Mouse (Mus musculus): Measurements from ENCODE around the gene Gm49711. TPM values are rescaled to one million over a fixed set of nuclear protein-coding genes. Genes with fewer than 3 reads are reported as not detected.

Gene Gm49711
- total RNA-seq, 2 experiments from 2014 or later = not detected

GRCm38 (mm10) chr16:92120899-92121531 lies 62.9 kb downstream of the Gm49711 start:
- DNase-seq = no peak

DNA sequence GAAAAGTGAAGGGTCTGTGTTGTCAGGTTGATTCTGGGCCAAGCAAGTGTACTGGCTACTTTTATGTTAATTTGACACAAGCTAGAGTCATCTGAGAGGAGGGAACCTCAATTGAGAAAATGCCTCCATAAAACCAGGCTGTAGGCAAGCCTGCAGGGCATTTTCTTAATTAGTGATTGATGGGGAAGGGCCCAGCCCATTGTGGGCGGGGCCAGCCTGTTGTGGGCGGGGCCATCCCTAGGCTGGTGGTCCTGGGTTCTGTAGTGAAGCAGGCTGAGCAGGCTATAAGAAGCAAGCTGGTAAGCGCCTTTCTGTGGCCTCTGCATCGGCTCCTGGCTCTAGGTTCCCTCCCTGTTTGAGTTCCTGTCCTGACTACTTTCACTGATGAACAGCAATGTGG lies 69.1 kb downstream of the Gm49711 start:
- no peak for DNase-seq

GRCm38 (mm10) chr16:92127666-92128065 lies 69.5 kb downstream of the Gm49711 start:
- DNase-seq = no peak

GRCm38 (mm10) chr16:92129843-92130242 lies 71.7 kb downstream of the Gm49711 start:
- no peak for DNase-seq

GRCm38 (mm10) chr16:92132511-92132910 lies 74.4 kb downstream of the Gm49711 start:
- DNase-seq = peak in 1 of 2 experiments; percentile 20

DNA sequence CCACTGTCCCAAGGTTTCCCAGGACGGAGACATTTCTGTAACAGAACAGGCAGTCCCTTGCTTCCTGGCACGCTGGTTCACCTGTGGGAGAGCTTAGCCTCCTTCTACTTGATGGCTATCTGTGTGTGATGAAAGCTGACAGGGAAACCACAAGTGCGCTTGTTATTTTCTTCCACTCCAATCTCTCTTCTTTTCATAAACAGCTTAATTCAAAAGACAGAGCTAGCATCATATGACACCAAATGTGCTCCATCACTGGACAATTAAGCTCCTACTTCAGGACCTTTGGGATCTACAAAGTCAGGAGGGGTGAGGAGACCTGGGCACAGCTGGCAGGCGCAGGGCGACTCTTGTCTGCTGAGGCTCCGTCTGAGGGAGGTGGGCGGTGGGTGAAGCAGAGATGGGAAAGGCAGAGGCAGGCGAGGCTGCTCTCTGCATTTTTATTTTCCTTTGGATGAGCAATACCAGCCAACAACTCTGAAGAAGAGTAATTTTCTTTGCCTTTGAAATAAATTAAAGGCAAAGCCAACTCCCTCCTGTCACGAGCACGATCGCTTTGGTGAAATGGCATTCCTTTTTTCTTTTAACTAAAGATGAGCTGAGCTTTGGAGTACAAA lies 76.1 kb downstream of the Gm49711 start:
- DNase-seq = no peak

- no peak for DNase-seq
These were observed 78.2 kb downstream of the Gm49711 start for GRCm38 (mm10) chr16:92136275-92136674.

- no peak for DNase-seq
These were observed 81.5 kb downstream of the Gm49711 start for GRCm38 (mm10) chr16:92139386-92140261.

GRCm38 (mm10) chr16:92140328-92140727 lies 82.2 kb downstream of the Gm49711 start:
- no peak for DNase-seq

DNA sequence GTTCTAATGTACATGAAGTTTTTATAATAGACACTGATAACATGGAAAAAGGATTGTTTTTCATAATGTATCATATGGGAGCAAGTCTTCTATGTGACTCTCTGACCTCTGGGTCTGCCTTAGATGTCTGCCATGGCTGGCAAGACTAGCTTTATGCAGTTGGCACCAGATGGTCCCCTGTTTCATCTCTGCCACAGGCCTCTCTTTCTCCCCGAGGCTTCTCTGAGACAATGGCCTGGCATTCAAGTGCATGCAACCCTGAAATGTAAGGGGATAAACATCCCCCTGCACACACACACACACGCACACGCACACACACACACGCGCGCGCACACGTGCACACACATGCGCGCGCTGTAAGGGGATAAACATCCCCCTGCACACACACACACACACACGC lies 82.9 kb downstream of the Gm49711 start:
- DNase-seq = no peak

- DNase-seq = no peak
These were observed 84.4 kb downstream of the Gm49711 start for GRCm38 (mm10) chr16:92142426-92143012.

DNA sequence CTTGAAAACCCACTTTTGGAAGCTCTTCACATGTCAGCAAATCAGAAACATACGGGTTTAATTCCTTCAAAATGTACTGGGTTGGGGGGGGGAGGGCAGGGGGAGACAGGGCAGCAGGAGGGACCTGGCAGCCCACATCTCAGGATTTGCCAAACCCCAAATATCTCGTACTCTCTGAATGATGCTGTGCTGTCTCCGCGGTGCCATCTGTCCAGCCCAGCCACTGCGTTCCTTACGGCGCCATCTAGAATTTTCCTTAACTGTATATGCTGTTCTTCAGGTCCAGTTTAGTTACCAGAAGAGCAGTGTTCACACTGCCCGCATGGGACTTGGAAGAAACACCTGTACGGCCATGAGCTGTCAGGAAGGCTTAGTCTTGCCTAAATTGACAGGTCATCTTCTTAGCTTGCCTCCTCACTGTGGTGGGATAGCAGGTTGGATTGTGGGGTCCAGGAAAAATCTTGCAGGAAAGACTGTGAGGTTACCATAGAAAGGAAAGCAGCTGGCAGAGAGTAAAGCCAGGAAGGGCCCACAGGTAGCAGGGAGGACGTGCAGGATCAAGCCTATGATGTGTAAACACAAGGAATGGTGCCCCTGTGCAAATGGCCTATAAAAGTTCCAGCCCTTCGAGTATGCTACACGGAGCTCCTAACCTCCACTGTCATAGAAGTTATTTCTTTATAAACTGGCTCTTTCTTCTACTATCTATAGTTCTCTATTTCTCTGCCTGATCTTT lies 89.7 kb downstream of the Gm49711 start:
- DNase-seq = no peak

GRCm38 (mm10) chr16:92148367-92148728 lies 90.2 kb downstream of the Gm49711 start:
- no peak for DNase-seq

GRCm38 (mm10) chr16:92150975-92151374 lies 92.9 kb downstream of the Gm49711 start:
- DNase-seq = no peak

DNA sequence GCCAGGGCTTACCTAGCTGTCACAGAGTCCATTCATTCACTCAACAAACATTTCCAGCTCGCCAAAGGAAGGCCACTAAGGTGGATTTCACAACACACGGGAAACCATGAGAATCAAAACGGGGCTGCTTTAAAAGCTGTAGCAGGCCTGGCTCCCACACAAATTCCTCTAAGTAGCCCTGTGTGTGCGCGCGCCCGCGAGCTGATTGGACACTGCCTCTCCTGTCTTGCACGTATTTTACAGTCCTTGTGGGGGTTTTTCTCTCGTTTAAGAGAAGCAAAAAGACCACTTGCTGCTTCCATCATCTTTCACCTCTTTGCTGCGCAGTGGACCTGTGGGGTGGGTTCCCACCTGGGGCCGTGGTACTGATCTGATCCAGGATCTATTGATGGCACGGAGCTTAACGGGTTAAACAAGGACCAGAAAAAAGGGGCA lies 99.9 kb downstream of the Gm49711 start:
- peak; percentile 50 to 62 for DNase-seq

GRCm38 (mm10) chr16:92158461-92159091 lies 100.5 kb downstream of the Gm49711 start:
- DNase-seq = peak; percentile 86 to 89

GRCm38 (mm10) chr16:92159114-92159513 lies 101.0 kb downstream of the Gm49711 start:
- DNase-seq = peak in 1 of 2 experiments; percentile 22

DNA sequence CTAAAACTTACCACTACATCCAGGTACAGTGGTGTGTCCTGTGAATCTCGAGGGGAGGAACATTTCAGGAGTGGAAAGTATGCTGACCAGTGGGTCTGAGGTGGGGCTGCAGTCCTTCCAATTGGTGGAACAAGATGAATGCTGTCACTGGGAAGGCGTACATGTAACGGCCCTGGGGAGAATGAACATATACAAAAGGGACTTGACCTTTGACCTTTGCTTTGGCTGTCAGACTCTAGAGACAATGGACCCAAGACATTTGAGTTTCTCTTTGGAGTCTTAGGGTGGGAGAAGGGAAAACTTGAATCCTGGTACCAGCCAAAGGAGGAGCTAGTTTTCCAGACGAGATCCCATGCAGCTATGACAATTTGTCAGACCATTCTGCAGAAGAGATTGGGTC lies 104.2 kb downstream of the Gm49711 start:
- no peak for DNase-seq

- DNase-seq = no peak
These were observed 105.4 kb downstream of the Gm49711 start for GRCm38 (mm10) chr16:92163545-92163944.

- DNase-seq = no peak
These were observed 117.9 kb downstream of the Gm49711 start for GRCm38 (mm10) chr16:92176052-92176451.

DNA sequence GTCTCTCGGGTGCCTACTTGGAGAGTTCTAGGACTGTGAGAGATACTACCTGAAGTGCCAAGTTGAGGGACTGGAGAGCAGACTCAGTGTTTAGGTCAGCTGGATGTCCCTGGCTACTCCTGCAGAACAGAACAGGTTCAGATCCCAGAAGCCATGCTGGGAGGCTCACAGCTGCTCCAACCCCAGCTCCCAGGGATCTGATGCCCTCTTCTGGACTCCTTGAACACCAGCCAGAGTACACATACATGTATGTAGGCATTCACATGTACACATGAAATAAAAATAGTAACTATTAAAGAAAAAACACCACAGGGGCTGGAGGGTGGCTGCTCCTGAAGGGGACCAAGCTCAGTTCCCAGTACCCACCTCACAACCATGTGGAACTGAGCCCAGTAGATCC lies 119.6 kb downstream of the Gm49711 start:
- DNase-seq = peak; percentile 9 to 28
